Mouse (Mus musculus) heart, adult 2 months (tissue): ENCODE data around the gene Il9r. TPM values are rescaled to one million over a fixed set of nuclear protein-coding genes. Genes with fewer than 3 reads are reported as not detected.

Source experiments
- DNase-seq, 2 experiments: peaks; one replicate each; pipeline ENCODE4 v3.0.0; 2021
- H3K27ac ChIP-seq: fragments of 200-600 bp; 2 replicates; pipeline ENCODE4 v1.8.1; 2022
- H3K27me3 ChIP-seq: fragments of 200-500 bp; 2 replicates; pipeline ENCODE4 v1.6.1; 2012; ENCODE audit warnings: mild to moderate bottlenecking, low read length, inconsistent platforms, mixed read lengths; ENCODE audit not compliant: control insufficient read depth, insufficient read depth
- H3K36me3 ChIP-seq: fragments of 200-500 bp; 2 replicates; pipeline ENCODE4 v1.6.1; 2012; ENCODE audit warnings: low read length, inconsistent platforms; ENCODE audit not compliant: control insufficient read depth, insufficient read depth
- H3K4me1 ChIP-seq: fragments of 200-500 bp; 2 replicates; pipeline ENCODE4 v1.6.1; 2011; ENCODE audit warnings: low read length; ENCODE audit not compliant: control insufficient read depth, insufficient read depth
- H3K4me3 ChIP-seq: fragments of 200-600 bp; 2 replicates; pipeline ENCODE4 v1.8.1; 2022
- H3K79me2 ChIP-seq: fragments of 200-500 bp; replicated peaks from 2 replicates; pipeline ENCODE4 v1.6.1; 2012; ENCODE audit warnings: mild to moderate bottlenecking, inconsistent platforms, low read length, moderate library complexity, mixed read lengths; ENCODE audit not compliant: control insufficient read depth, insufficient read depth
- H3K9ac ChIP-seq: fragments of 200-500 bp; 2 replicates; pipeline ENCODE4 v1.6.1; 2012; ENCODE audit warnings: low read depth, mild to moderate bottlenecking, control low read depth, inconsistent platforms, low read length, mixed read lengths
- CTCF ChIP-seq: fragments of 200-600 bp; IDR thresholded peaks from 2 replicates; pipeline ENCODE4 v1.8.1; 2022; ENCODE audit warnings: antibody characterized with exemption, mild to moderate bottlenecking, moderate library complexity
- EP300 ChIP-seq: fragments of 200-500 bp; IDR thresholded peaks from 2 replicates; pipeline ENCODE4 v1.6.1; 2011; ENCODE audit warnings: low read depth, low read length, control low read depth; ENCODE audit not compliant: insufficient read depth
- POLR2A ChIP-seq: fragments of 200-500 bp; IDR thresholded peaks from 2 replicates; pipeline ENCODE4 v1.6.1; 2011; ENCODE audit warnings: mild to moderate bottlenecking, low read depth, low read length, control low read depth; ENCODE audit not compliant: insufficient read depth
- WGBS: fragments of 180-500 bp; shearing (Covaris S2); methylation state at CpG from one replicate; pipeline ENCODE4 v1.1.7; 2018; 5-methylcytosine and 5-hydroxymethylcytosine counted together
- intact Hi-C: fragments of 180-260 bp; cut with DNase I; formaldehyde crosslinking; loops from one replicate; pipeline ENCODE4 v1.15.1; 2025
- polyA plus RNA-seq: library from polyadenylated mRNA; depleted of rRNA; stranded (reverse); fragments of >200 nt; gene quantifications from 2 replicates; pipeline ENCODE4 v1.2.3, GENCODE M21; 2012
- total RNA-seq, 2 experiments: library from RNA; stranded (reverse); gene quantifications; 2 replicates each; pipeline ENCODE4 v1.2.3; 2021

Gene Il9r
- total and polyA plus RNA-seq, 3 experiments: 0.37 TPM; not detected in 2

- H3K79me2 ChIP-seq: no peaks in the 10 kb centered on the region
- DNase-seq: no peak
- H3K36me3 ChIP-seq: no peaks in the 10 kb centered on the region
- no peak overlapping the region; the same call in 1 of the 2 replicates for H3K9ac ChIP-seq
- H3K4me1 ChIP-seq: peaks cover 6% of the 10 kb centered on the region
- intact Hi-C loops: loop anchor here (5.0 kb wide), 1 partner anchor 51 kb away; the partner anchor contains the start of gene Hbq1b
- TF ChIP-seq CTCF (no peak), POLR2A (no peak), EP300 (no peak)
- no peaks in the 10 kb centered on the region for H3K27me3 ChIP-seq
- 58% methylated on average over 2 of the region's 2 CpGs for WGBS
- no peak overlapping the region for H3K4me3 ChIP-seq
- no peak overlapping the region for H3K27ac ChIP-seq
Measured at GRCm38 (mm10) chr11:32236132-32236531, 36.1 kb upstream of the Il9r start.

GRCm38 (mm10) chr11:32235646-32236045, 35.6 kb upstream of the Il9r start:
- DNase-seq: peak; percentile 76 to 77
- 12% methylated on average over 3 of the region's 3 CpGs for WGBS
- TF ChIP-seq POLR2A (no peak), CTCF (no peak), EP300 (no peak)
- Histone ChIP-seq H3K36me3 (no peaks in the 10 kb centered on the region), H3K27ac (no peak overlapping the region; the same call in 1 of the 2 replicates), H3K9ac (no peak overlapping the region), H3K27me3 (no peaks in the 10 kb centered on the region), H3K4me1 (peaks cover 6% of the 10 kb centered on the region), H3K4me3 (no peak overlapping the region), H3K79me2 (no peaks in the 10 kb centered on the region)
- intact Hi-C loops: loop anchor here (5.0 kb wide), 1 partner anchor 52 kb away; the partner anchor contains the start of gene Hbq1b

- H3K27ac ChIP-seq: peak overlapping the region; percentile 23; the same call in 1 of the 2 replicates
- no peaks in the 10 kb centered on the region for H3K79me2 ChIP-seq
- intact Hi-C loops: loop anchor here (5.0 kb wide), 1 partner anchor 52 kb away; the partner anchor contains the start of gene Hbq1b
- H3K36me3 ChIP-seq: no peaks in the 10 kb centered on the region
- no peak for DNase-seq
- no peaks in the 10 kb centered on the region for H3K27me3 ChIP-seq
- no peak overlapping the region for H3K4me3 ChIP-seq
- TF ChIP-seq EP300 (no peak), CTCF (no peak), POLR2A (no peak)
- 73% methylated on average over 6 of the region's 6 CpGs for WGBS
- peaks cover 6% of the 10 kb centered on the region for H3K4me1 ChIP-seq
- H3K9ac ChIP-seq: no peak overlapping the region
Measured at GRCm38 (mm10) chr11:32234816-32235485, 34.9 kb upstream of the Il9r start.

- Histone ChIP-seq H3K4me1 (peaks cover 6% of the 10 kb centered on the region), H3K9ac (no peak overlapping the region), H3K27ac (no peak overlapping the region), H3K36me3 (no peaks in the 10 kb centered on the region), H3K79me2 (no peaks in the 10 kb centered on the region), H3K27me3 (no peaks in the 10 kb centered on the region), H3K4me3 (no peak overlapping the region)
- intact Hi-C loops: no loop called here
- WGBS: 73% methylated on average over 3 of the region's 3 CpGs
- DNase-seq: peak; percentile 33 to 53
- no peak for TF ChIP-seq CTCF
- TF ChIP-seq EP300: no peak
- TF ChIP-seq POLR2A: no peak
Measured at GRCm38 (mm10) chr11:32233895-32234294, 33.8 kb upstream of the Il9r start.

- WGBS: 79% methylated on average over 10 of the region's 10 CpGs
- H3K4me3 ChIP-seq: no peak overlapping the region
- H3K27ac ChIP-seq: no peak overlapping the region
- H3K36me3 ChIP-seq: no peaks in the 10 kb centered on the region
- DNase-seq: no peak
- no peaks in the 10 kb centered on the region for H3K79me2 ChIP-seq
- intact Hi-C loops: no loop called here
- no peaks in the 10 kb centered on the region for H3K27me3 ChIP-seq
- peaks cover 6% of the 10 kb centered on the region for H3K4me1 ChIP-seq
- TF ChIP-seq EP300: no peak
- TF ChIP-seq POLR2A: no peak
- no peak for TF ChIP-seq CTCF
- H3K9ac ChIP-seq: no peak overlapping the region
Measured at GRCm38 (mm10) chr11:32232848-32233247, 32.8 kb upstream of the Il9r start.

- no peaks in the 10 kb centered on the region for H3K36me3 ChIP-seq
- no peaks in the 10 kb centered on the region for H3K79me2 ChIP-seq
- intact Hi-C loops: no loop called here
- TF ChIP-seq POLR2A (no peak), EP300 (no peak), CTCF (no peak)
- H3K4me3 ChIP-seq: no peak overlapping the region
- no peak overlapping the region for H3K9ac ChIP-seq
- DNase-seq: no peak
- 88% methylated on average over 2 of the region's 2 CpGs for WGBS
- peaks cover 3% of the 10 kb centered on the region for H3K4me1 ChIP-seq
- no peaks in the 10 kb centered on the region for H3K27me3 ChIP-seq
- no peak overlapping the region for H3K27ac ChIP-seq
Measured at GRCm38 (mm10) chr11:32231125-32231524, 31.0 kb upstream of the Il9r start.
